8 mouse cellular contexts compared by ENCODE assay signal in the genomic region with DNA sequence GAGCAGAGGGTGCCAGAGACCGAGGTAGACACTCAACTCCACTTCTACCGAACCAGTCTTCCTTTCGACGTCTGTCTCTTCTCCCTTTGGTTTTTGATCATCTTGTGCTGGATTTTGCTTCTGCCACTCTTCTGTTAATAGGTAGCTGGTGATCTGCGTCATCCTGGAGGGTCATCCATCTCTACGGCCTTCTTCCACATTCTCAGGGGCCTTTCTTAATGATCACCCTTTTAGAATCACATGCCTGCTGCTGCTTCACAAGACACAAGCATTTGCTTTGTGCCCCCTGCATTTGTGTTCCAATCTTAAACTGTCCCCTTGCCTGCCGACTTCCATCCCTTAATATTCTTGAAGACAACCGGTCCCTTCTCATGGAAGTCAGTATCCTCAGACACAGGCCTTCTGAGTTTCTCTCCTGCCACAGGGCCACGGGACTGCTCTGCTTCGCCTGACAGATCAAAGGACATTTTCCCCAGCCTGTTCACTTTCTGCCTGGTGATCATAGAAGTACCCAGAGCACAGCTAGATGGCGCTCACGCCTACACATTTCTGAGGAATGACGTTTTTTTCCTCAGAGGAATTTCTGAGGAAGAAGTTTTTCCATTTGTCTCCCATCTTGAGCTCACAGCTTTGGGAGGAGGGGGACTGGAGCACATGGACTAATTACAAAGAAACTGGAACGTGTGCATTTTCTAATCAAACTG.
DNase-seq lines count a peak whose midpoint lies in the region; ATAC-seq and TF ChIP-seq lines count a peak whose summit lies in the region.

No protein-coding gene starts in this region.

- no peaks in the 10 kb centered on the region for H3K36me3 ChIP-seq in G1E (replicated peaks)
- no peaks in the 10 kb centered on the region for H3K36me3 ChIP-seq in limb, embryonic 11.5 days (ENCODE audit: control insufficient read depth, insufficient read depth, low read length)

- DNase-seq in A20 (ENCODE audit: low read depth, low spot score) (peak; percentile 29), G1E (ENCODE audit: low spot score) (peak; percentile 8)
- peak; percentile 77 to 78 for DNase-seq in cerebellum, postnatal 14 days
- DNase-seq in frontal cortex, postnatal 36 days (ENCODE audit: low spot score in 2 of 2), result peak; percentile 27 to 50
- peak; percentile 25 for DNase-seq in induced T-regulatory cell, adult 2 months (ENCODE audit: low read depth)
- DNase-seq in limb, embryonic 11.5 days (ENCODE audit: low spot score), result peak; percentile 87
- peak; percentile 85 for DNase-seq in retina, postnatal 1 day

- no peak overlapping the region for H3K27ac ChIP-seq in limb, embryonic 11.5 days (replicated peaks; ENCODE audit: low read depth, low read length)

- no peak overlapping the region for H3K4me2 ChIP-seq in limb, embryonic 11.5 days (ENCODE audit: low read depth, severe bottlenecking)

- H3K27me3 ChIP-seq in G1E (ENCODE audit: insufficient read depth, low read length), result peaks cover 34% of the 10 kb centered on the region
- H3K27me3 ChIP-seq in limb, embryonic 11.5 days (ENCODE audit: control insufficient read depth, insufficient read depth, low read length), result no peaks in the 10 kb centered on the region

- no peak for ATAC-seq in G1E (ENCODE audit: extremely low read depth, insufficient number of reproducible peaks, low FRiP score, poor library complexity, severe bottlenecking)
- ATAC-seq in limb, embryonic 11.5 days (ENCODE audit: insufficient number of reproducible peaks, low FRiP score, low TSS enrichment, low read depth), result 0 out of 2 replicates have a peak, but pooled peaks have one; percentile 42
- ATAC-seq in monocyte, adult 5-6 weeks (replicated peaks; ENCODE audit: insufficient number of reproducible peaks, low FRiP score, low TSS enrichment, poor library complexity, severe bottlenecking), result no peak

- no peak overlapping the region for H3K4me3 ChIP-seq in G1E (ENCODE audit: low read depth, low read length)
- no peak overlapping the region for H3K4me3 ChIP-seq in limb, embryonic 11.5 days (ENCODE audit: low read depth, low read length)

- no peak for TF ChIP-seq CTCF in G1E (IDR thresholded peaks at IDR 0.05; ENCODE audit: low read depth, low read length)

- H3K4me1 ChIP-seq in G1E (ENCODE audit: insufficient read depth, low read depth, low read length), result peaks cover 20% of the 10 kb centered on the region
- H3K4me1 ChIP-seq in limb, embryonic 11.5 days (ENCODE audit: control insufficient read depth, insufficient read depth, low read length), result peaks cover 7% of the 10 kb centered on the region; the same call in 1 of the 2 replicates

- no peaks in the 10 kb centered on the region for H3K9me3 ChIP-seq in G1E (replicated peaks)
- H3K9me3 ChIP-seq in limb, embryonic 11.5 days (ENCODE audit: control insufficient read depth, low read length), result no peaks in the 10 kb centered on the region

- WGBS in limb, embryonic 11.5 days, result 30% methylated on average over 14 of the region's 14 CpGs

- no peak overlapping the region for H3K9ac ChIP-seq in limb, embryonic 11.5 days (ENCODE audit: low read length)

Comparison
In these comparisons a context has a peak if more than half of its experiments do, and no peak if none do; other contexts are left out.
1. DNase-seq: peak in every context shown above with its lines; median percentile 87 in limb, embryonic 11.5 days; 85 in retina, postnatal 1 day; 78 in cerebellum, postnatal 14 days; 38 in frontal cortex, postnatal 36 days; 29 in A20; 25 in induced T-regulatory cell, adult 2 months; 8 in G1E.